Mouse (Mus musculus) intestine, embryonic 15.5 days (tissue): ENCODE results near the gene Rps16. TPM values are rescaled to one million over a fixed set of nuclear protein-coding genes. Genes with fewer than 3 reads are reported as not detected.

Experiments
- polyA plus RNA-seq: library from polyadenylated mRNA; unstranded; fragments of >200 nt; fragmentation: Nextera tagmentation; extraction: Ambion mirVana; gene quantifications from 2 replicates; pipeline ENCODE4 v1.2.1, GENCODE M21; 2015

The Rps16 gene
- polyA plus RNA-seq, 1 experiment from 2014 or later, result 1,147 TPM

Other genes starting within 250 kb of the Rps16 start
- gene 9530053A07Rik, start 221.2 kb upstream of the Rps16 start, polyA plus RNA-seq, result 0.03 and 0.09 TPM in 2 replicates
- 133 and 140 TPM in 2 replicates for gene Fbl, start 180.9 kb upstream of the Rps16 start, polyA plus RNA-seq
- 6.3 and 7.3 TPM in 2 replicates for gene Dyrk1b, start 171.2 kb upstream of the Rps16 start, polyA plus RNA-seq
- 4.5 and 7.2 TPM in 2 replicates for gene Eid2, start 82.8 kb upstream of the Rps16 start, polyA plus RNA-seq
- gene Eid2b, start 72.9 kb upstream of the Rps16 start, polyA plus RNA-seq, result 8.1 and 9.4 TPM in 2 replicates
- gene Selenov, start 59.5 kb upstream of the Rps16 start, polyA plus RNA-seq, result 0.18 TPM in 1 of 2 replicates, not detected in the other
- gene Dll3, start 48.4 kb upstream of the Rps16 start, polyA plus RNA-seq, result 5.7 and 6.0 TPM in 2 replicates
- gene Timm50, start 38.6 kb upstream of the Rps16 start, polyA plus RNA-seq, result 165 and 169 TPM in 2 replicates
- 67.9 and 75.6 TPM in 2 replicates for gene Supt5, start 11.9 kb upstream of the Rps16 start, polyA plus RNA-seq
- 40.2 and 41.7 TPM in 2 replicates for gene Plekhg2, start 21.9 kb downstream of the Rps16 start, polyA plus RNA-seq
- gene Zfp36, start 29.6 kb downstream of the Rps16 start, polyA plus RNA-seq, result 27.2 and 28.1 TPM in 2 replicates
- gene Med29, start 42.1 kb downstream of the Rps16 start, polyA plus RNA-seq, result 48.3 and 50.0 TPM in 2 replicates
- gene Paf1, start 42.3 kb downstream of the Rps16 start, polyA plus RNA-seq, result 70.8 and 78.9 TPM in 2 replicates
- 17.5 and 19.9 TPM in 2 replicates for gene Gmfg, start 86.8 kb downstream of the Rps16 start, polyA plus RNA-seq
- 1.9 and 2.7 TPM in 2 replicates for gene Lrfn1, start 101.3 kb downstream of the Rps16 start, polyA plus RNA-seq
- not detected in 2 replicates for gene Ifnl2, start 159.8 kb downstream of the Rps16 start, polyA plus RNA-seq
- not detected in 2 replicates for gene Ifnl3, start 172.2 kb downstream of the Rps16 start, polyA plus RNA-seq
- 33.3 and 122 TPM in 2 replicates for gene Sycn, start 190.2 kb downstream of the Rps16 start, polyA plus RNA-seq
- gene Nccrp1, start 196.6 kb downstream of the Rps16 start, polyA plus RNA-seq, result not detected in 2 replicates
- gene Samd4b, start 247.5 kb downstream of the Rps16 start, polyA plus RNA-seq, result 18.9 and 19.5 TPM in 2 replicates
- 51.7 and 53.1 TPM in 2 replicates for gene Pak4, start 247.5 kb downstream of the Rps16 start, polyA plus RNA-seq